Mouse (Mus musculus): Measurements from ENCODE around the gene Itsn1. TPM values are rescaled to one million over a fixed set of nuclear protein-coding genes. Genes with fewer than 3 reads are reported as not detected.
A peak's percentile ranks its signal among the peaks of the same experiment; 100 is the strongest.

The Itsn1 gene
- polyA plus RNA-seq, 1 experiment from 2014 or later = 7.8 TPM

DNA sequence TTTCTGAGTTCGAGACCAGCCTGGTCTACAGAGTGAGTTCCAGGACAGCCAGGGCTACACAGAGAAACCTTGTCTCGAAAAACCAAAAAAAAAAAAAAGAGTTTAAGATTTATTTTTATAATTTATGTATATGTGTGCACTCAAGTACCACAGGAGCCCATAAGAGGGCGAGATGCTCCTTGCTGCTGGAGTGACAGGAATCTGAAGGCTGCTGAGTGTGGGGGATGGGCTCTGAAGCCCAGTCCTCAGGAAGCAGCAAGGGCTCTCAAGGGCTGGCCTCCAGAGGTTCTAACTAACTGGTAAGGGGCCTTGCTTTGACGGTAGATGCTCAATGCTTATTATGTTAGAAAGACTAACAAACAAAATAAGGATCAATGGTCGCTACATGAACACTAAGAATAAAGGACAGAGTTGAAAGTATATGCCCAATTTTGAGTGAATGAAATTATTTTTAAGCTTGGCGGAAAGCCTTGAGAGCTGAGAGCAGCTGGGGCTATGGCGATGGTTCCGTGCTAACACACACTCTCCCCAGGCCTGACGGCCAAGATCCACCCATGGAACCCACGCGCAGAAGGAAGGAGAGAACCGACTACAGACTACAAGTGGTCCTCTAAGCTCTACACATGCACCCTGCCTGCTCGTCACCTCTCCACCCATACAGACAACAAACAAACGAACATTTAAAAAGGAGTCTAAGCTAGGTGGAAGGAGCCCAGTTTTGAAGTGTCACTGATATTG lies 24.3 kb upstream of the Itsn1 start:
- DNase-seq (ENCODE audit: low spot score) = no peak

GRCm38 (mm10) chr16:91710241-91710640 lies 18.8 kb upstream of the Itsn1 start:
- TF ChIP-seq EP300 (optimal IDR thresholded peaks at IDR 0.05) (no peak), CTCF (IDR thresholded peaks at IDR 0.05; ENCODE audit: low read depth) (no peak)
- no peaks in the 10 kb centered on the region for H3K4me1 ChIP-seq (replicated peaks; ENCODE audit: control insufficient read depth, insufficient read depth)
- no peak overlapping the region for H3K27ac ChIP-seq (replicated peaks)
- no peak overlapping the region for H3K9ac ChIP-seq (ENCODE audit: low read length)
- no peaks in the 10 kb centered on the region for H3K9me3 ChIP-seq (ENCODE audit: control insufficient read depth, low read length)
- H3K36me3 ChIP-seq (ENCODE audit: control insufficient read depth, insufficient read depth, low read length) = peaks cover 14% of the 10 kb centered on the region
- no peak overlapping the region for H3K4me2 ChIP-seq (replicated peaks; ENCODE audit: low read depth)
- H3K27me3 ChIP-seq (ENCODE audit: control insufficient read depth, insufficient read depth, low read length) = no peaks in the 10 kb centered on the region
- DNase-seq (ENCODE audit: low spot score) = no peak
- 77% methylated on average over 7 of the region's 7 CpGs for WGBS
- ATAC-seq (ENCODE audit: low FRiP score, low TSS enrichment) = peak; percentile 74
- H3K4me3 ChIP-seq (ENCODE audit: low read depth, low read length) = no peak overlapping the region

More for the DNA sequence above, 24.3 kb upstream of the Itsn1 start:
- H3K36me3 ChIP-seq (ENCODE audit: control insufficient read depth, insufficient read depth, low read length) = peaks cover 12% of the 10 kb centered on the region
- no peak for ATAC-seq (ENCODE audit: low FRiP score, low TSS enrichment)
- WGBS = 90% methylated on average over 14 of the region's 14 CpGs
- no peaks in the 10 kb centered on the region for H3K4me1 ChIP-seq (replicated peaks; ENCODE audit: control insufficient read depth, insufficient read depth)
- H3K9me3 ChIP-seq (ENCODE audit: control insufficient read depth, low read length) = no peaks in the 10 kb centered on the region
- no peak overlapping the region for H3K27ac ChIP-seq (replicated peaks)
- H3K9ac ChIP-seq (ENCODE audit: low read length) = no peak overlapping the region
- no peak overlapping the region for H3K4me3 ChIP-seq (ENCODE audit: low read depth, low read length)
- H3K27me3 ChIP-seq (ENCODE audit: control insufficient read depth, insufficient read depth, low read length) = no peaks in the 10 kb centered on the region
- no peak overlapping the region for H3K4me2 ChIP-seq (replicated peaks; ENCODE audit: low read depth)
- no peak for TF ChIP-seq EP300 (optimal IDR thresholded peaks at IDR 0.05)
- TF ChIP-seq CTCF (IDR thresholded peaks at IDR 0.05; ENCODE audit: low read depth) = peak; percentile 36

- Histone ChIP-seq H3K4me3 (ENCODE audit: low read depth, low read length) (no peak overlapping the region), H3K27me3 (ENCODE audit: control insufficient read depth, insufficient read depth, low read length) (no peaks in the 10 kb centered on the region), H3K4me1 (replicated peaks; ENCODE audit: control insufficient read depth, insufficient read depth) (no peaks in the 10 kb centered on the region), H3K9ac (ENCODE audit: low read length) (no peak overlapping the region), H3K36me3 (ENCODE audit: control insufficient read depth, insufficient read depth, low read length) (peaks cover 5% of the 10 kb centered on the region), H3K4me2 (replicated peaks; ENCODE audit: low read depth) (no peak overlapping the region), H3K9me3 (ENCODE audit: control insufficient read depth, low read length) (no peaks in the 10 kb centered on the region), H3K27ac (replicated peaks) (no peak overlapping the region)
- ATAC-seq (ENCODE audit: low FRiP score, low TSS enrichment) (peak; percentile 64; the same call in 1 of the 2 replicates), DNase-seq (ENCODE audit: low spot score) (peak; percentile 34)
- no peak for TF ChIP-seq EP300 (optimal IDR thresholded peaks at IDR 0.05)
- TF ChIP-seq CTCF (IDR thresholded peaks at IDR 0.05; ENCODE audit: low read depth) = 0 out of 2 replicates have a peak, but pooled peaks have one; percentile 12
- 68% methylated on average over 11 of the region's 11 CpGs for WGBS
These were observed 12.1 kb upstream of the Itsn1 start for GRCm38 (mm10) chr16:91716927-91717349.

DNA sequence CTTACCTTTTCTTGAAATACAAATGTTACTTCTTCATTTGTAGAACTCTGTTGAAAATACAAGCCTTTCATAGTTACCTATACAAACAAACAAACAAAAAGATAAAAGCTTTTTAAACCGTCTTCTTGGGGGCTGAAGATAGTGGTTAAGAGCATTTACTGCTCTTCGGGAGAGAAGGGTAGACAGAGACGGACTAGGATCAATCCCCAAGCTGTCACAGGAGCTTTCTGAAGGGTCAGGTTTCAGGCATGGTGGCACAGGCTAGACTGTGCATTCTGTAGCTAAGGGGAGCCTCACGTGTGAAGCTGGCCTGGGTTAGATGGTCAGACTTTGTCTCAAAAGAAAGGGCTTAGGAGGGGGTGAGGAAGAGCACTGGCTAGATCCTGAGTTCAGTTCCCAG lies 11.7 kb upstream of the Itsn1 start:
- H3K4me1 ChIP-seq (replicated peaks; ENCODE audit: control insufficient read depth, insufficient read depth) = no peaks in the 10 kb centered on the region
- H3K27ac ChIP-seq (replicated peaks) = no peak overlapping the region
- H3K36me3 ChIP-seq (ENCODE audit: control insufficient read depth, insufficient read depth, low read length) = peaks cover 5% of the 10 kb centered on the region
- H3K9ac ChIP-seq (ENCODE audit: low read length) = no peak overlapping the region
- TF ChIP-seq CTCF (IDR thresholded peaks at IDR 0.05; ENCODE audit: low read depth) = no peak
- TF ChIP-seq EP300 (optimal IDR thresholded peaks at IDR 0.05) = no peak
- H3K9me3 ChIP-seq (ENCODE audit: control insufficient read depth, low read length) = no peaks in the 10 kb centered on the region
- no peak overlapping the region for H3K4me2 ChIP-seq (replicated peaks; ENCODE audit: low read depth)
- no peaks in the 10 kb centered on the region for H3K27me3 ChIP-seq (ENCODE audit: control insufficient read depth, insufficient read depth, low read length)
- no peak for ATAC-seq (ENCODE audit: low FRiP score, low TSS enrichment)
- 80% methylated on average over 4 of the region's 4 CpGs for WGBS
- no peak for DNase-seq (ENCODE audit: low spot score)
- no peak overlapping the region for H3K4me3 ChIP-seq (ENCODE audit: low read depth, low read length)

GRCm38 (mm10) chr16:91724247-91724646 lies 4.8 kb upstream of the Itsn1 start:
- 53% methylated on average over 3 of the region's 3 CpGs for WGBS
- ATAC-seq (ENCODE audit: low FRiP score, low TSS enrichment) (no peak), DNase-seq (ENCODE audit: low spot score) (peak; percentile 73)
- Histone ChIP-seq H3K4me2 (replicated peaks; ENCODE audit: low read depth) (no peak overlapping the region), H3K9ac (ENCODE audit: low read length) (no peak overlapping the region), H3K27ac (replicated peaks) (no peak overlapping the region), H3K4me3 (ENCODE audit: low read depth, low read length) (no peak overlapping the region), H3K27me3 (ENCODE audit: control insufficient read depth, insufficient read depth, low read length) (no peaks in the 10 kb centered on the region), H3K4me1 (replicated peaks; ENCODE audit: control insufficient read depth, insufficient read depth) (0 out of 2 replicates have a peak, but pooled peaks cover 3% of the 10 kb centered on the region), H3K9me3 (ENCODE audit: control insufficient read depth, low read length) (no peaks in the 10 kb centered on the region), H3K36me3 (ENCODE audit: control insufficient read depth, insufficient read depth, low read length) (no peaks in the 10 kb centered on the region; the same call in 1 of the 2 replicates)
- peak; percentile 85 for TF ChIP-seq CTCF (IDR thresholded peaks at IDR 0.05; ENCODE audit: low read depth)
- TF ChIP-seq EP300 (optimal IDR thresholded peaks at IDR 0.05) = no peak

DNA sequence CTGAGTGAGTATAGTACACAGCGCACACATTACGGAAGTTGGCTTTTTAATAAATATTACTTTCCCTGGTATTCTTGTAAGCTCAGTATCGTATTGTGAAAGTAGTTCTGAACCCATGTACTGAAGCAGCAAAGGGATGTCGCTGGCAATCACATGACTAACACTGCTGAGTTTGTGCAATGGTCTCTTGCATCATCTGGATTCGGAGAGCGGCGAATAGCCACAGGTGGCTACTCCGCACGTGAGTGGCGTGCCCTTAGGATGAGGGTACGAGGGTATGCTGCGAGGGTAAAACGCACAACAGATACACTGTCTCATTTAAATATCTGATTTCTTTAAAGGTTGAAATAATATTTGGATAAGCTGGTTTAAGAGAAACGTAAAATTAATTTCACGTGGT lies 1.6 kb upstream of the Itsn1 start:
- Histone ChIP-seq H3K36me3 (ENCODE audit: control insufficient read depth, insufficient read depth, low read length) (no peaks in the 10 kb centered on the region), H3K27me3 (ENCODE audit: control insufficient read depth, insufficient read depth, low read length) (no peaks in the 10 kb centered on the region), H3K9me3 (ENCODE audit: control insufficient read depth, low read length) (no peaks in the 10 kb centered on the region), H3K4me3 (ENCODE audit: low read depth, low read length) (peak overlapping the region; percentile 83; the same call in 1 of the 2 replicates), H3K4me2 (replicated peaks; ENCODE audit: low read depth) (peak overlapping the region; percentile 60), H3K9ac (ENCODE audit: low read length) (peak overlapping the region; percentile 62; the same call in 1 of the 2 replicates), H3K4me1 (replicated peaks; ENCODE audit: control insufficient read depth, insufficient read depth) (0 out of 2 replicates have a peak, but pooled peaks cover 3% of the 10 kb centered on the region), H3K27ac (replicated peaks) (no peak overlapping the region)
- no peak for DNase-seq (ENCODE audit: low spot score)
- no peak for TF ChIP-seq CTCF (IDR thresholded peaks at IDR 0.05; ENCODE audit: low read depth)
- no peak for TF ChIP-seq EP300 (optimal IDR thresholded peaks at IDR 0.05)
- WGBS = 79% methylated on average over 15 of the region's 15 CpGs
- ATAC-seq (ENCODE audit: low FRiP score, low TSS enrichment) = no peak
